Mouse (Mus musculus) hindbrain, embryonic 12.5 days (tissue): ENCODE data around the gene A430005L14Rik. TPM values are rescaled to one million over a fixed set of nuclear protein-coding genes. Genes with fewer than 3 reads are reported as not detected.

Experiments used
- ATAC-seq: fragments of 200-750 bp; cut with Nextera tagmentation; 2 replicates; pipeline ENCODE4 v1.8.0; 2017; ENCODE audit warnings: moderate TSS enrichment; ENCODE audit not compliant: low FRiP score
- H3K27ac ChIP-seq: fragments of 300-500 bp; sonication (generic); 2 replicates; pipeline ENCODE4 v1.5.1; 2016; ENCODE audit warnings: mild to moderate bottlenecking
- H3K27me3 ChIP-seq: fragments of 300-500 bp; sonication (generic); 2 replicates; pipeline ENCODE4 v1.6.1; 2016; ENCODE audit warnings: mild to moderate bottlenecking
- H3K36me3 ChIP-seq: fragments of 300-500 bp; sonication (generic); 2 replicates; pipeline ENCODE4 v1.6.1; 2016; ENCODE audit warnings: mild to moderate bottlenecking
- H3K4me1 ChIP-seq: fragments of 300-500 bp; sonication (generic); 2 replicates; pipeline ENCODE4 v1.6.1; 2016
- H3K4me2 ChIP-seq: fragments of 300-500 bp; sonication (generic); replicated peaks from 2 replicates; pipeline ENCODE4 v1.6.1; 2016; ENCODE audit warnings: mild to moderate bottlenecking
- H3K4me3 ChIP-seq: fragments of 300-500 bp; sonication (generic); 2 replicates; pipeline ENCODE4 v1.5.1; 2016; ENCODE audit warnings: mild to moderate bottlenecking
- H3K9ac ChIP-seq: fragments of 300-500 bp; sonication (generic); 2 replicates; pipeline ENCODE4 v1.6.1; 2016; ENCODE audit warnings: mild to moderate bottlenecking, moderate library complexity
- H3K9me3 ChIP-seq: fragments of 300-500 bp; sonication (generic); replicated peaks from 2 replicates; pipeline ENCODE4 v1.6.1; 2016; ENCODE audit warnings: mild to moderate bottlenecking
- WGBS: fragments of 180-500 bp; shearing (Covaris S2); methylation state at CpG from one replicate; pipeline ENCODE4 v1.1.7; 2016; 5-methylcytosine and 5-hydroxymethylcytosine counted together
- polyA plus RNA-seq: library from polyadenylated mRNA; unstranded; fragments of >200 nt; fragmentation: Nextera tagmentation; extraction: Ambion mirVana; gene quantifications from 2 replicates; pipeline ENCODE4 v1.2.1, GENCODE M21; 2016

Gene A430005L14Rik
- polyA plus RNA-seq, 1 experiment from 2014 or later = 86.1 TPM

DNA sequence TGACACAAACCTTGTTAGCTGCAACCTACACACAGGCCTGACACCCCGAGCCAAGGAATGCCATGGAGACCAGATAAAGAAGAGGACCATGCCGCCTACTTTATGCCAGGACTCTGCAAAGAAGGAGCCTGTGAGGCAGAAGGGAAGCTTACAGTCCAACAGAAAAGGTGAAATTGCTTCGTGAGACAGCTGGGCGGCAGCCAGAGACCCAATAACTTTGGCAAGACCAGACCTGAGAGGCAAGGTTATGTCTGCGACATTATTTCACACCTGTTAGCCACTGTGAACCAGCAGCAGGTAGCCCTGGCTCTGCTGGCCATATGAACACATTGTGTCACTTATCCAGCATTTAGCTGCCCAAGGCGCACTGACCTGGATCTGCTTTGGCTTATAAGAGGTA, 11.3 kb upstream of the A430005L14Rik start:
- H3K9me3 ChIP-seq = no peaks in the 10 kb centered on the region
- 91% methylated on average over 6 of the region's 6 CpGs for whole genome bisulfite sequencing

GRCm38 (mm10) chr4:153950372-153950771, 6.7 kb upstream of the A430005L14Rik start:
- Histone ChIP-seq H3K27ac (no peak overlapping the region), H3K4me3 (no peak overlapping the region), H3K36me3 (no peaks in the 10 kb centered on the region), H3K4me2 (no peak overlapping the region), H3K27me3 (peaks cover 17% of the 10 kb centered on the region), H3K9ac (no peak overlapping the region), H3K9me3 (no peaks in the 10 kb centered on the region), H3K4me1 (peaks cover 14% of the 10 kb centered on the region)
- ATAC-seq = no peak
- WGBS = 67% methylated on average over 2 of the region's 2 CpGs

More for the DNA sequence above, 11.3 kb upstream of the A430005L14Rik start:
- H3K27me3 ChIP-seq = peaks cover 16% of the 10 kb centered on the region
- H3K9ac ChIP-seq = no peak overlapping the region
- no peak for ATAC-seq
- peaks cover 9% of the 10 kb centered on the region for H3K4me1 ChIP-seq
- H3K4me2 ChIP-seq = no peak overlapping the region
- no peak overlapping the region for H3K27ac ChIP-seq
- no peak overlapping the region for H3K4me3 ChIP-seq
- no peaks in the 10 kb centered on the region for H3K36me3 ChIP-seq

- Histone ChIP-seq H3K36me3 (no peaks in the 10 kb centered on the region), H3K9me3 (no peaks in the 10 kb centered on the region), H3K4me2 (no peak overlapping the region), H3K4me3 (no peak overlapping the region), H3K27ac (peak overlapping the region; percentile 55; the same call in 1 of the 2 replicates), H3K4me1 (peaks cover 14% of the 10 kb centered on the region), H3K27me3 (peaks cover 17% of the 10 kb centered on the region), H3K9ac (no peak overlapping the region)
- 68% methylated on average over 3 of the region's 3 CpGs for WGBS
- no peak for ATAC-seq
These were observed 5.9 kb upstream of the A430005L14Rik start for GRCm38 (mm10) chr4:153951150-153951549.

GRCm38 (mm10) chr4:153951692-153952091, 5.3 kb upstream of the A430005L14Rik start:
- Histone ChIP-seq H3K27me3 (peaks cover 15% of the 10 kb centered on the region), H3K27ac (peak overlapping the region; percentile 55), H3K9ac (no peak overlapping the region), H3K4me3 (no peak overlapping the region), H3K4me2 (no peak overlapping the region), H3K36me3 (no peaks in the 10 kb centered on the region), H3K9me3 (no peaks in the 10 kb centered on the region), H3K4me1 (peaks cover 19% of the 10 kb centered on the region)
- peak; percentile 67 for ATAC-seq
- WGBS = 18% methylated on average over 5 of the region's 5 CpGs

DNA sequence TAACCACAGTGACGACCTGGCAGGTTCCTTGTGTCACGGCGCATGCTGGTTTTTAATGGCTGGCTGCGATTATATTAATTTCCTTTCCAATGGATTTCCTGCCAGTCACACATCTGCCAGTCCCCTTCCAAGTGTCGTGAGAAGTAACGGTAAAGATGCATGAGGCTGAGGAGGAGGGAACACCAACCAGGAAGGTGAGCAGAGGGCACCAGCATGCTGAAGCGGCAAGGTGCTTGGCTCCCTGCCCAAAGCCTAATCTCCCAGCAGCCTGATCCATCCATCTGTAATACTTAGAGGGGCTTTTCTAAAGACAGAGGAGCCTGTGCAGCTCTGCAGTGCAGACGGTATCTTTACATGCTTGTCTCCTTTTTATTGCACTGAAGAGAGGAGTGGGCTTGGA, 1.4 kb upstream of the A430005L14Rik start:
- H3K27ac ChIP-seq = no peak overlapping the region
- H3K4me1 ChIP-seq = peaks cover 33% of the 10 kb centered on the region
- peaks cover 6% of the 10 kb centered on the region for H3K27me3 ChIP-seq
- ATAC-seq = no peak
- WGBS = 85% methylated on average over 8 of the region's 8 CpGs
- no peak overlapping the region for H3K4me3 ChIP-seq
- no peak overlapping the region for H3K4me2 ChIP-seq
- no peaks in the 10 kb centered on the region for H3K9me3 ChIP-seq
- no peak overlapping the region for H3K9ac ChIP-seq
- peaks cover 13% of the 10 kb centered on the region for H3K36me3 ChIP-seq

- under 1% methylated on average over 37 of the region's 37 CpGs for WGBS
- H3K4me1 ChIP-seq = peaks cover 20% of the 10 kb centered on the region
These were observed 610 bp downstream of the A430005L14Rik start for GRCm38 (mm10) chr4:153957444-153958250.

DNA sequence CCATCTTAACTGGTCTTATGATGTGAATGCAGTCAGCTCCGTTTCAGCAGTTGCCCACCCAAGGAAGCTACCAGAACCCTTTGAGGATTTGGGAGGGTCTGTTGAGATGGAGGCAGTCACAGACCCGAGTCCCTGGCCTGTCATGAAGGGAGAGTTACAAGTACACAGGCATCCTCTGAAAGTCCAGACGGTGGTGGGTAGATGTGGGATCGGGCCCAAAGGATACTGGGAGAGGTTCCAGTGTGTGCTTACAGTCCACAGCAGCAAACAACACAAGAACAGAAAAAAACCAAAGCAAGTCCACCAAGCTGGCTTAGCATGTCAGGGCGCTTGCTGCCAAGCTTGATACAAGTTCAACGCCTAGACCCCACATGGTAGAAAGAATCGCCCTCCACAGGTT, 5.6 kb downstream of the A430005L14Rik start:
- H3K9me3 ChIP-seq = no peaks in the 10 kb centered on the region
- H3K27me3 ChIP-seq = no peaks in the 10 kb centered on the region
- no peak overlapping the region for H3K4me3 ChIP-seq
- H3K36me3 ChIP-seq = peaks cover 73% of the 10 kb centered on the region
- H3K27ac ChIP-seq = no peak overlapping the region
- no peak overlapping the region for H3K9ac ChIP-seq
- H3K4me2 ChIP-seq = no peak overlapping the region
- 86% methylated on average over 7 of the region's 7 CpGs for WGBS
- no peak for ATAC-seq
- H3K4me1 ChIP-seq = peaks cover 13% of the 10 kb centered on the region

More at GRCm38 (mm10) chr4:153957444-153958250, 610 bp downstream of the A430005L14Rik start:
- H3K36me3 ChIP-seq = peaks cover 33% of the 10 kb centered on the region
- peak; percentile 69 for ATAC-seq
- H3K9me3 ChIP-seq = no peaks in the 10 kb centered on the region
- H3K27me3 ChIP-seq = peaks cover 6% of the 10 kb centered on the region
- peak overlapping the region; percentile 90 for H3K4me2 ChIP-seq
- peak overlapping the region; percentile 88 for H3K27ac ChIP-seq
- H3K4me3 ChIP-seq = peak overlapping the region; percentile 73
- peak overlapping the region; percentile 92 for H3K9ac ChIP-seq

GRCm38 (mm10) chr4:153966651-153967050, 9.6 kb downstream of the A430005L14Rik start:
- Histone ChIP-seq H3K9me3 (no peaks in the 10 kb centered on the region), H3K4me1 (no peaks in the 10 kb centered on the region), H3K4me2 (no peak overlapping the region), H3K9ac (no peak overlapping the region), H3K27me3 (no peaks in the 10 kb centered on the region), H3K27ac (no peak overlapping the region), H3K36me3 (peaks cover 83% of the 10 kb centered on the region), H3K4me3 (no peak overlapping the region)
- ATAC-seq = no peak
- WGBS = 91% methylated on average over 5 of the region's 5 CpGs

DNA sequence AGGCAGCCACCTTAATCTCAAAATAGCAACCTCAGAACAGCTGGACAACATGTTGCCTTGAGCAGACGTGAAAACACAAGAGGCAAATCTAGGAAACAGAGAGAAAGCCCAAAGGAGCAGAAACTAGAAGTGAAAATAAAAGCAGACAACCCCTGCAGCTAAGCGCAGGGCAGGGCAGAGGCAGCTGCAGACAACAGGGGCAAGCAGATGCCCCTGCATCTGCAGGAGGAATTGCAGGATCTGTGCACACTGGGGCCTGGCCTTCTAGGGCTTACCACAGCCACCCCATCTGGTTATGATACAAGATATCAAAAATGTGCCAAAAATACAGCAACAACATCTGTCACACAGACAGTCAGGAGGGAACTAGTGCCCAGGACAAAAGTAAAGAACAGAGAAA, 10.5 kb downstream of the A430005L14Rik start:
- Histone ChIP-seq H3K27me3 (no peaks in the 10 kb centered on the region), H3K4me1 (no peaks in the 10 kb centered on the region), H3K4me2 (no peak overlapping the region), H3K36me3 (peaks cover 77% of the 10 kb centered on the region), H3K4me3 (no peak overlapping the region), H3K9me3 (no peaks in the 10 kb centered on the region), H3K27ac (no peak overlapping the region), H3K9ac (no peak overlapping the region)
- WGBS = 92% methylated on average over 2 of the region's 2 CpGs
- ATAC-seq = no peak

DNA sequence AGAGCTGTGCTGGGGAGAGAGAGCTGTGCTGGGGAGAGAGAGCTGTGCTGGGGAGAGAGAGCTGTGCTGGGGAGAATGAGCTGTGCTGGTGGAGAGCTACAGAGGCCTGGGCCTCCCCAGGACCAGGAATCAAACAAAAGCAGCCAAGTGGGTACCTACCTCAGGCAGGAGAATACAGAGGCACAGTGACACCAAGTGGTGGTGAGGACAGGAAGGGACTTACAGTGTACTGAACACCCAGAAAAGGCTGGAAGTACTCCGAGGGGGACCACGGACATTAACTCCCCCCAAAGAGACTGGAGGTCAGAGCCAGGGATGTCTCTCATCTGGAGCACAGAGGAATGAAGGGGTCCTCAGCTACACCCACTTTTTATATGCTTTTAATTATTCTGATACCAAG, 11.0 kb downstream of the A430005L14Rik start:
- no peaks in the 10 kb centered on the region for H3K27me3 ChIP-seq
- H3K9me3 ChIP-seq = no peaks in the 10 kb centered on the region
- peaks cover 72% of the 10 kb centered on the region for H3K36me3 ChIP-seq
- WGBS = 85% methylated on average over 2 of the region's 2 CpGs
- no peak overlapping the region for H3K27ac ChIP-seq
- no peak overlapping the region for H3K9ac ChIP-seq
- H3K4me2 ChIP-seq = no peak overlapping the region
- H3K4me3 ChIP-seq = no peak overlapping the region
- ATAC-seq = no peak
- 0 out of 2 replicates have a peak, but pooled peaks cover 2% of the 10 kb centered on the region for H3K4me1 ChIP-seq

DNA sequence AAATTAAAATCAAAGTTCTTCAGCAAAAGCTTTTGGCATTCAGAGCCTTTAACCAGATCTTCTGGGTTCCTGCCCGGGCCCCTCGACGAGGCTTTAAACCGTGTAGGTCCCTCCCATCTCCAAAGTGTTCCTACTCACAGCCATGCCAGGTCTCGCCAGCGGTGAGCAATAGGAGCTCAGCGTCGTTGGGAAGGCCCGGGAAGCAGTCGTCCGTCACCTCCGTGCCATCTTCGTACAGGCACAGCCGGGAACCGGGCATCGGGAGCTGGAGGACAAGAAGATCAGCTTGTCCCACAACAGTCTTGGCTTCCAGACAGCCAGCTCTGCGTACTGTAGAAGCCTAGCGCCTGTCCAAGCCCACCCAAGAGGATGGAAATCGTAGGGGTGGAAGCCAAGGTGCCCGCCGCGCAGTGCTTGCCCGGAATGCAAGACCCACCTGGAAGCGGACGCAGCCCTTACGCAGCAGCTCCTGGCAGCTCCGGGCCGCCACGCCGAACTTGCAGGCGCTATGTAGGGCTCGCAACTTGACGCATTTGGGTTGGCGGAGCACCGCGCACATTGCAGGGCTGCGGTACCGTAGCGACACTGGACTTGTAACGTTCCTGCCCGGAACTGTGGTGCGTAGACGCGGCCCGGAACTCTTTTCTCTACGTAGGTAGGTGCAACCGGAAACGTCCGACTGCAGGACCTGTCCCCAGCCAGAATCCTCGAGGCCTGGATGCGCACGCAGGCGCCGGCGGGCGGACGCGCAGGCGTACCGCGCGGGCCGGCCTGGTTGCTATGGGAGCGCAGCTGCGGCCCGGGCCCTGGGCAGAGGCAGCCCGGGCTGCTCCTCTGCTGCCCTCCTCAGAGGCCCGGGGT, 17.6 kb downstream of the A430005L14Rik start, which contains the start of the genes Dffb and Cep104:
TSS of gene Dffb (minus strand) at position 696 of the 861 bp plus-strand sequence.
TSS of gene Cep104 (plus strand) at position 764 of the 861 bp plus-strand sequence.
- peak within 1 kb of the TSS; percentile 78 for H3K27ac ChIP-seq

GRCm38 (mm10) chr4:153975292-153975662, 18.2 kb downstream of the A430005L14Rik start:
- H3K4me2 ChIP-seq = peak overlapping the region; percentile 88
- peak overlapping the region; percentile 78 for H3K27ac ChIP-seq
- peak; percentile 75 for ATAC-seq
- H3K4me1 ChIP-seq = peaks cover 32% of the 10 kb centered on the region
- H3K9ac ChIP-seq = peak overlapping the region; percentile 90
- H3K9me3 ChIP-seq = no peaks in the 10 kb centered on the region
- WGBS = 1% methylated on average over 24 of the region's 33 CpGs
- H3K4me3 ChIP-seq = peak overlapping the region; percentile 96
- peaks cover 34% of the 10 kb centered on the region for H3K36me3 ChIP-seq
- H3K27me3 ChIP-seq = no peaks in the 10 kb centered on the region

More for the DNA sequence above, 17.6 kb downstream of the A430005L14Rik start, which contains the start of the genes Dffb and Cep104:
- peaks cover 34% of the 10 kb centered on the region for H3K36me3 ChIP-seq
- peak within 1 kb of the TSS; percentile 96 for H3K4me3 ChIP-seq
- peak; percentile 97 for ATAC-seq
- WGBS = under 1% methylated on average over 68 of the region's 68 CpGs
- H3K4me2 ChIP-seq = peak within 1 kb of the TSS; percentile 88
- H3K4me1 ChIP-seq = peaks cover 32% of the 10 kb centered on the region
- H3K27me3 ChIP-seq = no peaks in the 10 kb centered on the region
- peak within 1 kb of the TSS; percentile 90 for H3K9ac ChIP-seq
- H3K9me3 ChIP-seq = no peaks in the 10 kb centered on the region
